8 mouse cellular contexts compared by ENCODE assay signal in genomic region chr4:44300781-44301750, GRCm38 (mm10). TPM values are rescaled to one million over a fixed set of nuclear protein-coding genes. Genes with fewer than 3 reads are reported as not detected.
DNase-seq lines count a peak whose midpoint lies in the region; ATAC-seq and TF ChIP-seq lines count a peak whose summit lies in the region.

TSS of gene Melk (plus strand) at chr4:44300876.

- peak within 1 kb of the TSS; percentile 91 for H3K4me3 ChIP-seq in erythroblast, embryonic 14.5 days (replicated peaks)
- H3K4me3 ChIP-seq in heart, embryonic 12.5 days: peak within 1 kb of the TSS; percentile 93
- H3K4me3 ChIP-seq in kidney, embryonic 16.5 days (ENCODE audit: low read length): peak within 1 kb of the TSS; percentile 94
- peak within 1 kb of the TSS; percentile 64 for H3K4me3 ChIP-seq in lung, embryonic 15.5 days
- H3K4me3 ChIP-seq in olfactory bulb, adult 2 months (ENCODE audit: insufficient read depth, low read depth, low read length): peak within 1 kb of the TSS; percentile 75

- peak; percentile 87 for DNase-seq in ES-CJ7 (ENCODE audit: low read depth, low spot score)
- peak; percentile 16 for DNase-seq in brain, embryonic 18.5 days (ENCODE audit: low read depth, low spot score)
- peak; percentile 62 to 71 for DNase-seq in thymus, postnatal 10 days (ENCODE audit: low spot score in 2 of 2)

- no peak for TF ChIP-seq CTCF in olfactory bulb, adult 2 months (IDR thresholded peaks at IDR 0.05; ENCODE audit: insufficient read depth, low read depth, low read length)

- peak within 1 kb of the TSS; percentile 68; the same call in 1 of the 2 replicates for H3K27ac ChIP-seq in heart, embryonic 12.5 days (ENCODE audit: poor library complexity, severe bottlenecking)
- peak within 1 kb of the TSS; percentile 83 for H3K27ac ChIP-seq in kidney, embryonic 16.5 days (ENCODE audit: low read length)
- H3K27ac ChIP-seq in lung, embryonic 15.5 days: peak within 1 kb of the TSS; percentile 72
- no peak within 1 kb of the TSS for H3K27ac ChIP-seq in olfactory bulb, adult 2 months (ENCODE audit: insufficient read depth, low read depth, low read length)

- no peak for TF ChIP-seq POLR2A in olfactory bulb, adult 2 months (IDR thresholded peaks at IDR 0.05; ENCODE audit: insufficient read depth, low read depth, low read length)

- H3K4me2 ChIP-seq in heart, embryonic 12.5 days: peak within 1 kb of the TSS; percentile 81
- peak within 1 kb of the TSS; percentile 60 for H3K4me2 ChIP-seq in kidney, embryonic 16.5 days (replicated peaks; ENCODE audit: low read depth, low read length)
- H3K4me2 ChIP-seq in lung, embryonic 15.5 days: peak within 1 kb of the TSS; percentile 71

- WGBS in heart, embryonic 12.5 days: under 1% methylated on average over 41 of the region's 41 CpGs
- WGBS in kidney, embryonic 16.5 days: under 1% methylated on average over 41 of the region's 41 CpGs
- WGBS in lung, embryonic 15.5 days: under 1% methylated on average over 41 of the region's 41 CpGs
- 2% methylated on average over 41 of the region's 41 CpGs for WGBS in olfactory bulb, adult 2 months

- H3K27me3 ChIP-seq in erythroblast, embryonic 14.5 days (ENCODE audit: control insufficient read depth): peaks cover 3% of the 10 kb centered on the region; the same call in 1 of the 2 replicates
- H3K27me3 ChIP-seq in heart, embryonic 12.5 days (replicated peaks): no peaks in the 10 kb centered on the region
- H3K27me3 ChIP-seq in kidney, embryonic 16.5 days (ENCODE audit: insufficient read depth, low read length): no peaks in the 10 kb centered on the region
- no peaks in the 10 kb centered on the region for H3K27me3 ChIP-seq in lung, embryonic 15.5 days

- no peaks in the 10 kb centered on the region for H3K9me3 ChIP-seq in erythroblast, embryonic 14.5 days (ENCODE audit: control insufficient read depth, low read length)
- H3K9me3 ChIP-seq in heart, embryonic 12.5 days (replicated peaks): no peaks in the 10 kb centered on the region
- H3K9me3 ChIP-seq in kidney, embryonic 16.5 days (ENCODE audit: low read length): no peaks in the 10 kb centered on the region
- H3K9me3 ChIP-seq in lung, embryonic 15.5 days: no peaks in the 10 kb centered on the region

- peak; percentile 93 for ATAC-seq in heart, embryonic 12.5 days (ENCODE audit: insufficient number of reproducible peaks, low FRiP score)
- peak; percentile 94 for ATAC-seq in kidney, embryonic 16.5 days (ENCODE audit: low FRiP score, low TSS enrichment)
- ATAC-seq in lung, embryonic 15.5 days (ENCODE audit: borderline replicate concordance, extremely low read depth, low FRiP score, low TSS enrichment): peak; percentile 90

- H3K4me1 ChIP-seq in erythroblast, embryonic 14.5 days (ENCODE audit: control insufficient read depth): peaks cover 25% of the 10 kb centered on the region
- H3K4me1 ChIP-seq in heart, embryonic 12.5 days (replicated peaks): peaks cover 12% of the 10 kb centered on the region
- peaks cover 10% of the 10 kb centered on the region for H3K4me1 ChIP-seq in kidney, embryonic 16.5 days (ENCODE audit: insufficient read depth, low read length)
- H3K4me1 ChIP-seq in lung, embryonic 15.5 days: peaks cover 17% of the 10 kb centered on the region; the same call in 1 of the 2 replicates
- peaks cover 8% of the 10 kb centered on the region for H3K4me1 ChIP-seq in olfactory bulb, adult 2 months (ENCODE audit: control insufficient read depth, insufficient read depth, low read length)

- H3K36me3 ChIP-seq in erythroblast, embryonic 14.5 days (ENCODE audit: control insufficient read depth): peaks cover 21% of the 10 kb centered on the region
- H3K36me3 ChIP-seq in heart, embryonic 12.5 days: peaks cover 11% of the 10 kb centered on the region
- no peaks in the 10 kb centered on the region for H3K36me3 ChIP-seq in kidney, embryonic 16.5 days (ENCODE audit: insufficient read depth, low read length)
- peaks cover 11% of the 10 kb centered on the region; the same call in 1 of the 2 replicates for H3K36me3 ChIP-seq in lung, embryonic 15.5 days

- peak within 1 kb of the TSS; percentile 88 for H3K9ac ChIP-seq in heart, embryonic 12.5 days
- peak within 1 kb of the TSS; percentile 89 for H3K9ac ChIP-seq in kidney, embryonic 16.5 days (replicated peaks; ENCODE audit: low read length)
- H3K9ac ChIP-seq in lung, embryonic 15.5 days: peak within 1 kb of the TSS; percentile 64

RNA-seq across cellular contexts. Expression of gene Melk, which starts in this region (rescaled TPM):
- 0.14 and 0.29 TPM in 2 replicates for polyA plus RNA-seq in erythroblast, embryonic 14.5 days (2012)
- polyA plus RNA-seq in heart, embryonic 12.5 days (2016; fragmentation: Nextera tagmentation; extraction: Ambion mirVana): 30.2 and 30.3 TPM in 2 replicates
- 45.2 and 48.5 TPM in 2 replicates for polyA plus RNA-seq in kidney, embryonic 16.5 days (2015; fragmentation: Nextera tagmentation; extraction: Ambion mirVana)
- polyA plus RNA-seq in lung, embryonic 15.5 days (2015; fragmentation: Nextera tagmentation; extraction: Ambion mirVana): 57.0 and 57.5 TPM in 2 replicates
- not detected in 2 replicates for polyA plus RNA-seq in olfactory bulb, adult 2 months (2012; ENCODE audit: insufficient read depth, insufficient read length, low replicate concordance, missing spikeins)

Comparison
In these comparisons a context has a peak if more than half of its experiments do, and no peak if none do; other contexts are left out.
1. RNA of gene Melk (polyA plus RNA-seq): 57.0 to 57.5 TPM in lung, embryonic 15.5 days, 45.2 to 48.5 TPM in kidney, embryonic 16.5 days and 30.2 to 30.3 TPM in heart, embryonic 12.5 days; 0.14 to 0.29 TPM in erythroblast, embryonic 14.5 days and not detected in olfactory bulb, adult 2 months; every median in the first group is over 10 times any median in the second.
2. DNase-seq: peak in every context shown above with its lines; median percentile 87 in ES-CJ7; 66 in thymus, postnatal 10 days; 16 in brain, embryonic 18.5 days.
3. Peak in every context shown above with its lines, with median percentiles within 50 percentile points of each other: H3K4me3 ChIP-seq, ATAC-seq, H3K4me2 ChIP-seq and H3K9ac ChIP-seq.